Mouse (Mus musculus): ENCODE measurements around the gene Btbd10. TPM values are rescaled to one million over a fixed set of nuclear protein-coding genes. Genes with fewer than 3 reads are reported as not detected.

Btbd10 gene
- total RNA-seq (2022) = 10 to 100 TPM; 58.7 to 63.6 (median 62.2) TPM

DNA sequence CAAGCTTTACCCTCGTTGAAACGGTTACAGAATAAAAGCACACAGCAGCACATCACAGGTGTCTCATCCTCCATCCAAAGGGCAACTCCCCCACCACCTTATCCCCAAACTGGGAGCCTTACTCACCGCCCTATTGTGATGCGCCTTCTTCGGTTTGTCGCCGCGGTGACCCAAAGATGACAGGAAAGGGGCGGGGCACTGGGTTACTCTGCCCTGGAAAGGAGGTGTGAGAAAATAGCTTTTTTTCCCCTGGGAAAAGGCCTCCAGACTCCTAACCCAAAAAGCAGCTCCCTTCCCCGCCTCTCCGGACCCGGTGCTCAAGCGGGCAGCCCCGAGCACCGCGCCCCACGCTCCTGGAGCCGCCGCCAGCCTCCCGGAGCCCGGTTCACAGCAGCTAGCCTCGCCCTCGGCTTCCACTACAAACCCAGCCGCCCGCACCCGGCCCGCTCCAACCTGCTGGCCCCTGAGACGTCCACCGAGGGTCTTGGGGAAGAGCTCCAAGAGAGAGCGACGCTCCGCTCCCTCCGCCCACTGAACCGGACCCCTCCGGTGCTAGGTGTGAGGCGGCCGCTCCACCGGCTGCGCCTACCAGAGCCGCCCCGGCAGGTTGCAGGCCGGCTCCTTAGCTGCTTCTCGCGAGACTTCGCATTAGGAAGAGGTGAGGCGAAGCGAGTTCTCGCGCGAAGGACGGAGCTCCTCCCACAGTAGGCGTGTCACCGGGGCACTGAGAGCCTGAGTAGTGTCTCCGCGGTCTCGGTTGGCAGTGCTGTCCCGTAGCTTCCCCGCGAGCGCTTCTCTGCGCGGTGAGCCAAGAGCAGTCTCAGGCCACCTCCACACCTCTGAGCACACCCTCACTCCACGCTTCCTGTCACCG is at the start of gene Btbd10:
Gene Btbd10, minus strand, starts transcription at position 647 of the 874 bp plus-strand sequence.
- DNase-seq (ENCODE audit: low spot score in 2 of 2) = peak; percentile 94 to 96

DNA sequence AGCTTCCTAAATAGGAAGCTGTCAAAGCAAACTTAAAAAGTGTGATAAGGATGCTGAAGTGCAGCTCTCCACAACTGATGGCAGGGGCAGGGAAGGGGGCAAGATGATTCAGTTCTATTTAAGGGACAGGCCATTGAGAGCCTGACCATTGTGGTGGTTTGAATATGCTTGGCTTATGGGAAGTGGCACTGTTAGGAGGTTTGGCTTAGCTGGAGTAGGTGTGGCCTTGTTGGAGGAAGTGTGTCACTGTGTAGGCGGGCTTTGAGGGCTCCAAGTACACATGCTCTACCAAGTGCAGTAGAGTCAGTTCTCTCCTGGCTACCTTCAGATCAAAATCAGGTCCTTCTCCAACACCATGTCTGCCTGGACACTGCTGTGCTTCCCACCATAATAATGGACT is 47.3 kb upstream of the Btbd10 start:
- no peak for DNase-seq (ENCODE audit: low spot score in 2 of 2)

DNA sequence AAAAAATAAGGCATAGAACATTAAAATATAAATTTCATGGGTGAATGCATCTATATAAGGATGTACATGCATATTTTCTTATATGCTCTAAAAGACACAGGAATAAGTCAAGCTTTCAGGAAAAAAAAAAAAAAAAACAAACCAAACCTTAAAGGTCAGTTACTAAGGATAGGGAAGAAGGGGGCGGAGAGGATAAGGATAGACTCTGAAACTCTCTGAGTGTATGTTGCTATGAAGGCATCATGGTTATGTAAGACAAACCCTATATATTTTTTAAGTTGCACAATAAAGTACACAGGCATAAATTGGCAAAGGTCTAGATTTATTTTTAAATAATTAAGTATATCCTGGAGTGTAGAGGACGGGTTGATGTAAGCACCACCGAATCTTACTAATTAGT is 46.1 kb upstream of the Btbd10 start:
- no peak for DNase-seq (ENCODE audit: low spot score in 2 of 2)

DNA sequence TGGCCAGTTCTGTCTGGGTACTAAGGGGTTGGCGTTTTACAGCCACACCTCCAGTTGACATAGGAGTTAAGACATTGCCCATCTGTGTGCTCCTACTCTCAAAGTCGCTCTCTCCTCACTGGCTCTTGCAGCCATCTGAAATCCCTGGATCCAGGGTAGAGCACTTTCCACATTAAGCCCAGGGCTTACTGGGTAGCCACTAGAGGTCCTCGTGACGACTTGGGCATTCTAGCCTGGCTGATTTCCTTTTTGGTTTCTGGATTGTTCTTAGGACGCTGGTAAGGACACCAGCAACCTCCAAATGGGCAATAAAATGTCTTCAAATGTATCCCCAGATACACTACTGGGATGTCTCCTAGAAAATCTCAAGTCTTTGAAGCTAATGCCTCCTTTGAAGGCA is 39.5 kb upstream of the Btbd10 start:
- DNase-seq (ENCODE audit: low spot score in 2 of 2) = no peak

DNA sequence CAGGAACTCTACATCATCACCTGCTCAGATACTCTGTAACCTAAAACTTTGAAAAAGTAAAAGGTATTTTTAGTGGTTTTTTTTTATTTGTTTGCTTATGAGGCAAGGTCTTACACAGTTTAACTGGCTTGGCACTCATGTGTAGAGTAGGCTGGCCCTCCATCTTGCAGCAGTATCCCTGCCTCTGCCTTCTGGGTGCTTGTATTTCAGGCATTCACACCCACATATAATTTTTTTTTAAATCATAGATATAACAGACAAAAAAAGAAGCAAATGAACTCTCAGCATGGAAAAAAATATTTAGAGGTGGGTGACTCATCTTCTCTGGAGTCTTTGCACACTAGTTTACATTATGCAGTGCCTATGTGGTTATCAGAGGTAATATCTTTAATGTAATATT is 28.9 kb upstream of the Btbd10 start:
- no peak for DNase-seq (ENCODE audit: low spot score in 2 of 2)

DNA sequence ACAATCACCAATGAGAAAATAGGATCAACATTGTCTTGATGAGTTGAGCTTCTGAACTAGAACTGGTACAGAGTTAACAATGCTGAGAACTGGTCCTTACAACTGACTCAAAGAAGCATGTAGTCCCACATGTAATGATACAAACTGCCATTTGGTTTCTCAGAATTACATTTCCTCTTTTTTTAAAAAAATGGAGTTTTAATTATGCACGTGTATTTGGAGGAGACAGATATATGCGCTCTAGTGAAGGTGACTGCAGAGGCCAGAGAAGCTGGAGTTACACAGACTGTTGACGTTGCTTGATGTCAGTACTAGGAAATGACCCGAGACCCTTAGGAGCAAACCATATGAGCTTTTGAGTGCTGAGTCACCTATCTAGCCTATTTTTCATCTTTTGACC is 27.5 kb upstream of the Btbd10 start:
- DNase-seq (ENCODE audit: low spot score in 2 of 2) = no peak

DNA sequence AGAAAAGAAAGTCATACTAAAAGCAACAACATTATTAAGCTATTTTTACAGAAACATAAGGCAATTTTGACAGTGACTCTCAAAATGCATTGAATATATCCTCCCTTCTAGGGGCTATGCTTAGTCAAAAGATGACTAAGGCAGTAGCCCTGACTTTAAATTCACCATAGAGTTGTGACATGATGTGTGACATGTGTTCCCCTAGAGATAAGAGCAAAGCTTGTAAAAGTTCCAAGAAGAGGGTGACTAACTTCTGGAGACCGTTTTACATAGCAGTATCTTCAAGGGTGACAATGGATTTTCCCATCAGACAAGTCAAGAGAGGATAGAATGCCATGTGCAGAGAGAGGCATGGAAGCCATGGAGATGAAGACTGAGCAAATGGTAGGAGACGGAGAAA is 22.4 kb upstream of the Btbd10 start:
- DNase-seq (ENCODE audit: low spot score in 2 of 2) = no peak

DNA sequence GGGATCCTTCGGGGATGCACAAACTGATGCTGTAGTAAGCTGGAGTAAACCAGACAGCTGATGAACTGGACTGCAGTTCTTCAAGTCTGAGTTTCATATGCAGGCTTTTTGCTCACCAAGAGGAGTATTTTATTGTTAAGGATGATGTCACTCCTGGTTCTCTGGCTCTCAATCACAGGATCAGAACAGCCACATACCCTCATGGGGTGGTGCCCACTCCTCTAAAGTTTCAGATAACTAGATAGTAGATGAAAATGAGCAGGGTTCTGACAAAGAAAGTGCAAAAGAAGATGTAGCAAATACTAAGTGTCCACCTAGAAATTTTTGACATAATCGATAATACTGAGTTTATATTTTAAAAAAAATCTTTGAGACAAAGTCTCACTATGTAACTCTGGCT is 19.3 kb upstream of the Btbd10 start, which contains the start of gene Pth:
Gene Pth, minus strand, starts transcription at position 101 of the 400 bp plus-strand sequence.
- DNase-seq (ENCODE audit: low spot score in 2 of 2) = no peak

DNA sequence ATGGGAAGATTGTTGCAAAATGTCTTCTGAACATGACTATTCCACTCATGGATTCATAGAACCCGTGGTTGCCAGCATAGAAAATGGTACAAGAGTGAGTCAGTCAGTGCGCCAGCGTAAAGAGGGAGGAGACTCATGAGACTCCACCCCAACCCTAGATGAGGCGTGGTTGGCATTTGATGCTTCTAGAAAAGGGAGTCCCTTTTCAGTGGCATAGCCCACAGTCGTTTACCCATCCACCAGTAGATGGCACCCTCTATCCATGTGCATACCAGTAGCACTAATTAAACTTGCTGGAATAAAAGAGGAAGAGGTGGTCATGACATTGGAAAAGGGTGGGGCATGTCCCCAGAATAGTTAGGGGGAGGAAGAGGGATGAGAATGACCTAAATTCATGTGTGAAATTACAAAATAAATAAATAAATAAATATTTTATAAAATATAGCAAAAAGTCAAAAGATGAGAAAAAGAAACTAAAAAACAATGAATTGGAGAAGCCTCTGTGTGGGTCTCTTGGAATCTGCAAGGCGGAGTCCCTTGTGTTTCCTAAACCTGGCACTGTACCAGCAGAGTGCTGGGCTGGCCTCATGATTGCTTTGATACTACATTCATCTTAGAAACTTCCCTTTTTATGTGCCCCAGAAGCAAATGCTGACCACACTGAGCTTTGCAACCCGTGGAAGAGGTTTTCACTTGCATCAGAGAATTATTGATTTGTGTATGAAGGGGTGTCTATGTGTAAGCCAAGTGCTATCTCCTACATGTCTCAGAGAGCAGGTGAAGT is 8.9 kb upstream of the Btbd10 start:
- DNase-seq (ENCODE audit: low spot score in 2 of 2) = peak; percentile 49 to 55

DNA sequence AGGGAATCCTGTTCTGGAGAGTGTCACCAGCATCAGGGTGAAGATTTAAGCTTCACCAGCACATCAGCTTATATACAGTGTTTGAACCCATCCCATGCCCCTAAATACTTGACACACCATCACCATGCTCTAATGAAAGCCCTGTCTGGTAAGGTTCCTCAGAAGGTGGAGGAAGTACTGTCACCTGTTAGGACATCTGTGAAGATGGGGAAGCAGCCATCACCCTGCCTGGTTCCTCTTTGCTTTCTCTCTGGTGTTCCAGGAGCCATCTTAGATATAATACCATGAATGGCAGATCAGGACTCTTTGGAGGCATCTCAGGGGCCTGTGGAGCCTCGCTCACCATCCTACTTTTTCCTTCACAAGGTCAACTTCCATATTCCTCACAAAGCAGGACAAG is 3.5 kb upstream of the Btbd10 start:
- DNase-seq (ENCODE audit: low spot score in 2 of 2) = no peak

DNA sequence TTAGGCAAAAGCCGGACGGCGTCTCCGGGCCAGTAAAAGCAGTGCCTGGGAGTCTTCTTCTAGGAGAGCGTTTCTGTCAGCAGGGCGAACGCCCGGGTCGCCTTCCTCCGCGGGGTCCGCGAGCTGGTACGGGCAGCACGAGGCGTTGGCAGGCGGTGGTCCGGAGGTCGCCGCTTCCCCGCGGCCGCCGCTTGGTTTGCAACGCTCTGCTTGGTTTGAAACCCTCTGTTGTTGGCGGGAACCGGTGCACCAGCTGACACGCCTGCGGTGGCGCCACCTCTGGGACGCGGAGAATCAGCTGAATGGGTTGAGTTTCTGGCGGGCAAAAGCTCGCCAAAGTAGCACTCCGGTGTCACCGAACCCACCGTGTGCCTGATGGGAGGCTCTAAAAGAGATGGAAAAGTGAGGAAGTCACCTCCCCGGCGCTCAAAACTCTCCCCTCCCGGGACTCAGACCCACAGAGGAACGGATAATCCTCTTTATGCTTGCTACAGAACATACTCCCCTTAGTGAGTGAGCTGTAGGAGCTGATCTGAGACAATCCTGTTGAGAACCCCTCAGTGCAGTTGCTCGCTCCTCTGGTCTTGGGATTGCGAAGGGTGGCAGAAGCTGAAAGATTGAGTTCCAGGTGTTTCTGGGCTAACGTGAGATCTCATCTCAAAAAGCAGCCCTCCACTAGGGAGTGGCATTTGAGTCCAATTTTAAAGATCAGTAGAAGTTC is 588 bp upstream of the Btbd10 start:
- peak in 1 of 2 experiments; percentile 69 for DNase-seq (ENCODE audit: low spot score in 2 of 2)

DNA sequence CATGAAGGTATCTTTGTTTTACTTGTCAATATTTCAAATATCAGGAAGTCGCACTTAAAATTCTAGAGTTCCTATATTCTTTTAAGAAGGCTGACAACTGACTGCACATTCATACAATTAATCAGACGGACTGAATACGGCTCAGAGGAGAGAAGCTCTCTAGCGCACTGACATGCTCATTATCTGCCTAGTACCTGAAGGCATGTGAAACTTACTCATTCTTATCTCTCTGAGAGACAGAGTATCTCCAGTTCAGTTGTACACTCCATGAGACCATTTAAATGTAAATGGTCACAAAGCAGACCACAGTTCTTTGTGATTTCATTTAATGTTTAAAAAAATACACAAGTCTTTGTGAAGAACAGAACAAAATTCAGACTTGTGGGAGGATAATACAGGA is 1.8 kb downstream of the Btbd10 start:
- DNase-seq (ENCODE audit: low spot score in 2 of 2) = no peak

DNA sequence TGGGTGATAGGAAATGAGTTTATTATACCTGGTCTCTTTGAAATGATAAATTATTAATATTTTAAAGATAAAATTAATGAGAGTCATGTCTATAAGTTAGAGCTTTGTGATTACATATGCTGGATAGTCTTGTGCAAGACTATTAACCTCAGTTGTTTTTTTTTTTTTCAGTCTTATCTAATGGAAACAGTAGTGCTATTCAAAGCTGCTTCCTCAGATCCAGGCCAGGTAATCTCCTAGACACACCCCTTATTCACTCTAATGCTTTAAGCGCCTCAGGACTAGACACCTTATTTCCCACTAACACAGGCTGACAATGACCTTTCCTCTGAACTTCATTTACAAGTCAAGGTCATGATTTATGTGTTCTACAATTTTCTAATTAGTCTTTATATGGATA is 20.1 kb downstream of the Btbd10 start:
- DNase-seq (ENCODE audit: low spot score in 2 of 2) = no peak

DNA sequence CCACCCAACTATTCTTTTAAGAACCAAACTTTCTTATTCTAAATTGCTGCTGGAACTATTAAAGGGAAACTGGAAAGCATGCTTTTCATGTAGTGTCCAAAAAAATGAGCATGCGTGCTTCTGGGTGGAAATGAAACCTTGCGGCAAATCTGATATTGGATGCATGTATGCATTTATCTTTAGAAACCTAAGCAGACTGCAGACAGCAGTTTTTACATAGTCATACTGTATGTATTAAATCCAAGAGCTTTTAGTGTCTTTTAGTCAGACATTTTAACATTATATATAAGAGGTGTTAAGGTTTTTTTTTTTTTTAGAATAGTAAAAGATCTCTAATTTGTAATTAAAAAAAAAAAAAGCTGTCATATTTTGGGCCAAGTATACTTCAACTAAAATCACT is 21.5 kb downstream of the Btbd10 start:
- no peak for DNase-seq (ENCODE audit: low spot score in 2 of 2)

DNA sequence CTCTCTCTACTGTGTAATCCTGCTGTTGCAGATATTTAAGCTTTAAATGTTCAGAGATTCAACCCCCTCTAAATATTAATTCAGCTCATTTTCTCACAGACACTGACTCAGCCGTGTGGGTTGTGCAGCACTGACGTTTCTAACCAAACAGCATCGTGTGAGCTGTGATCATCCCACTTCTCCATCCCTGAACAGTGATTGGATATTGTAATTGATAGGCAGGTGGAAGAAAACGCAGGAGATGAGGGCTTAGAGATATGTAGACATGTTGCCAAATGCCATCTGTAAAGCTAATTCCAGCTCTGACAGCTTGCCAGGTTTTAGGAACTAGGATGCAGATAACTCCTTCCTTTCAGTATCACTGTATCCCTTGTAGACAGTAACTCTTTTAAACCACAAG is 21.9 kb downstream of the Btbd10 start:
- peak; percentile 77 to 88 for DNase-seq (ENCODE audit: low spot score in 2 of 2)

DNA sequence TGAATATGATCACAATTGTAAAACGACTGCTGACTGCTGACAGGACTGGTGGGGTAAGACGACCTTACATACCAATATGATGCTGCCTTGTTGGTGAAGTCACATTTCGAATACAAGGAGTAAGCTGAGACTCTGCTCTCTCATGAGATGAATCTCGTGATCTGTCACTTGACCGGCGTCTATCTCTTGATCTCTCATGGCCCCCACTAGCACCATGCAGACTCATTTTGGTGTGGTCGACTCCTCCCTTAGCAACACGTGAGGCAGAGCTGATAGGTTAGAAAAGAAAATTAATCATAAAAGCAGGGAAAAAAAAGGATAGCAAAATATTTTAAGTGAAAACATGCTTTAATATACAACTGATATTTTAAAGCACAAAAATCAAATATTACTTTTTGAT is 33.9 kb downstream of the Btbd10 start:
- no peak for DNase-seq (ENCODE audit: low spot score in 2 of 2)

DNA sequence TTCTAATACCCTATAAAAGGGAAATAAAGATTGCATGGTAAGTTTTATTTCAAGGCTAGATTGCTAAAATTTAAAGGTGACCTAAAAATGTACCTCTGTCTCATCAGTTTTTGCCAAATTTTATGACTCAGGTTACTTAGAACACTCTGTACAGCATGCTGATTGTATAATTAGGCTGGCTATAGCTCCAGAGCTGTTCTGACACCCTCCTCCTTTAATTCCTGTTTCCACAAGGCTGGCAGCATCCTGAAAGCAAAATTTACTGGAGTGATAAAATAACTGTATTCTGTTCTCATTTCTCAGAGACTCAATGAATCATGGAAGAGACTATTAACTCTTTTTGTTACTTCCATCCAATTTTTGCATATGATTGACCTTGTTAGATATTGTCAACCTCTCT is 35.2 kb downstream of the Btbd10 start:
- DNase-seq (ENCODE audit: low spot score in 2 of 2) = no peak

DNA sequence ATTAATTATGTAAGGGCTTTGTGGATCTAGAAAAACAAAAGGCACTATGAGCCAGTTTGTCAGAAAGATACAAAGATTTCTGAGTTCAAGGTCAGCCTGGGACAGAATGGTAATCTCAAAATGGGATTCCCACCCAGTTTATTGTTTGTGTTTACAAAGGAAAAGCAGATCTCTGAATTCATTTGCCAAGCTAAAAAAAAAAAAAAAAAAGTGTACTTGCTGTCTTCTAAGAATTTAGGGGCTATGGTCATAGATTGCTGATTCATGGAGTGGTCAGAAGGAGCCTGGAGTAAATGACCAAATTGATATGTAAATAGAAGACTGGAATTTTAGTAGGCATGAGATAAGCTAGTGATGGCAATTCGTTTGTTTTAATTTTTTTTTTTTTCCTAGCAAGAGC is 49.1 kb downstream of the Btbd10 start:
- DNase-seq (ENCODE audit: low spot score in 2 of 2) = no peak

DNA sequence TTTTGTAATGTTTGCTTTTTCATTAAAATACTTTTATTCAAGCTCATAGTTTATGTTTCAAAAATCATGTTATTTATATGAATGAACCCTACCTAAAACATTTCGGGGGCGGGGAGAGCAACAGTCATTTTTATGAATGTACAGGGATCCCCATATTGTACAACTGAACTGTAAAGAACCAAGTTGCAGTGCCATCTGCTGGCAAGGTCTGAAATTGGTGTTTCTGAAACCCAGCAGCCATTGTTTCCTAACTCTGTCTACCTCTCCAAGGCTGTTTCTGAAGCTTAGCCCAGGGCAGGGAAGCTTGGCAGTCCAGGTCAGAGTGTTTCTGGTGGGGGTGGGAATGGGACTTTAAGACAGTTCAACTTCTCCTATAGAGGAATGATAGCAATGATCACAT is 57.4 kb downstream of the Btbd10 start:
- peak in 1 of 2 experiments; percentile 67 for DNase-seq (ENCODE audit: low spot score in 2 of 2)

DNA sequence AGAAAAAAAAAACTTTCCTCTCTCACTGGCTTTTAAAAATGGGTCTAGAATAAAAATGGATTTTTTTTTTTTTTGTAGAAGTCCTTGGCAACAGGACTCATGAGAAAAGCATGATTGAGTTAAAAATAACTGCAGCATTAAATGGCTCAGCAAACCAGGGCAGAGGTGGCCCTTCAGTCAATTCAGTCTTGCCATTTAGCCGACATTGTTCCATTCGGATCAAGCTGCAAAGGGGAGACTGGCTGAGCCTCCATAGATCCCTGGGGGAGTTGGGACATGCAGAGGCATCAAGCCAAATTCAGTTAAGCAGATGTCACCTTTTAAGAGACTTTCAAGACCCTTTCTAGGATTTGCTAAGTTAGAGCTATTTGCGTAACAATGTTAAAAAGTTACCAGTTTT is 59.1 kb downstream of the Btbd10 start:
- DNase-seq (ENCODE audit: low spot score in 2 of 2) = no peak

DNA sequence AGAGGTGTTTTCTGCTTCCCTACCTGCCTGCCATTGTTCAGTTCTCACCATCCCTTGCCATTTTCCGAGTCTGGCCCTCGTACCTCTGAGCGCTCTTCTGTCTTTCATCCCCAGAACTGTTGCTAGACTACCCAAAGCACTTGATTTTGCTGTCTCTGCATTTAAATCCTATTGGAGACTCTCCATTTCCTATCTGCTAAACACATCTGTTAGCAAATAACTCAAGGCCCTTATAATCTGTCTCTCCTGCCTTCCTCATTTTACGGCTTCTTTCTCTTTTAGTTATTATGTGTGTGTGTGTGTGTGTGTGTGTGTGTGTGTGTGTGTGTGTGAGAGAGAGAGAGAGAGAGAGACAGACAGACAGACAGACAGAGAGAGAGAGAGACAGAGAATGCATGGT is 71.4 kb downstream of the Btbd10 start:
- DNase-seq (ENCODE audit: low spot score in 2 of 2) = no peak

Measured in layer of hippocampus, adult 8-10 months (tissue).